Mouse (Mus musculus): ENCODE measurements around the gene Aldh5a1. TPM values are rescaled to one million over a fixed set of nuclear protein-coding genes. Genes with fewer than 3 reads are reported as not detected.
"Not testable (repeated sequence)": the region's sequence is repeated elsewhere in the genome, so short reads cannot be mapped to it uniquely, and the experiment has no call there.

Gene Aldh5a1
- polyA plus RNA-seq (2015; fragmentation: Nextera tagmentation; extraction: Ambion mirVana), result 2.5 and 3.0 TPM in 2 replicates

DNA sequence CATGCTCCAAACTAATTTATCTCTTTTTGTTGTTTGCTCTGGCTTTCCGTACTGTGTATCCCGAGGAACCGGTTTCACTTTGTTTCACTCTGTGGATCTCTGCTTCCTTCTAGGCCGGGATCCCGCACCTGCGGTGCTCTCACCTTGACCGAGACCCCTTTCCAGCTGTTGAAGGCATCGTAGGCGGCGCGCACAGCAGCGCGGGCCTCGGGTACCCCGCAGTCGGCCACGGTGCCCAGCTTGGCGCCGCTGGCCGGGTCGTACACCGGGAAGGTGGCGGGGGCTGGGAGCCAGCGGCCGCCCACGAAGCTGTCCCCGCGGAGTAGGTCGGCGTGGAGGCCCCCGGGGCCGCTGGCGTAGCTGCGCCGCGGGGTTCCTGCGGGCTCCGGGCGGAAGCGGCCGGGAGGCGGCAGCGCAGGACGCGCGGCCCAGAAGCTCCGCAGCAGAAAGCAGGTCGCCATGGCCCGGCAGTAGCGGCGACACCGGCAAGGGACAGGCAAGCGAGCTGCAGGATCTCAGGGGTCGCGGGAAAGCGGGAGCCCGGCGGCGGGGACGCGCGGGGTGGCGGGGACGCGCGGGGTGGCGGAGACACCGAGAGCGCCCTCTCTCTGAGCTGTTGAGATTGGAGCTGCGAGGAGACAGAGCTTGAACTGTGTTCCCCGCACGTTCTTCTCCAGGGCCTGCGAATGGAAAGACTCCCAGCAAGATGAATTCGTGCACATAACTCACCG, at the start of gene Aldh5a1:
Aldh5a1 (minus strand) TSS at position 554 of the 731 bp plus-strand sequence.
- WGBS (ENCODE audit: insufficient replicate concordance), result 1% methylated on average over 74 of the region's 75 CpGs
- peak within 1 kb of the TSS; percentile 72 for H3K9ac ChIP-seq
- peaks cover 25% of the 10 kb centered on the region for H3K4me1 ChIP-seq (replicated peaks)
- H3K36me3 ChIP-seq, result no peaks in the 10 kb centered on the region
- ATAC-seq (ENCODE audit: low read depth) (peak; percentile 51; the same call in 1 of the 2 replicates), DNase-seq (peak; percentile 11)
- peak within 1 kb of the TSS; percentile 70 for H3K4me3 ChIP-seq (replicated peaks)
- H3K27ac ChIP-seq, result no peak within 1 kb of the TSS
- H3K4me2 ChIP-seq, result peak within 1 kb of the TSS; percentile 77
- H3K27me3 ChIP-seq, result peaks cover 47% of the 10 kb centered on the region
- H3K9me3 ChIP-seq (replicated peaks), result no peaks in the 10 kb centered on the region

DNA sequence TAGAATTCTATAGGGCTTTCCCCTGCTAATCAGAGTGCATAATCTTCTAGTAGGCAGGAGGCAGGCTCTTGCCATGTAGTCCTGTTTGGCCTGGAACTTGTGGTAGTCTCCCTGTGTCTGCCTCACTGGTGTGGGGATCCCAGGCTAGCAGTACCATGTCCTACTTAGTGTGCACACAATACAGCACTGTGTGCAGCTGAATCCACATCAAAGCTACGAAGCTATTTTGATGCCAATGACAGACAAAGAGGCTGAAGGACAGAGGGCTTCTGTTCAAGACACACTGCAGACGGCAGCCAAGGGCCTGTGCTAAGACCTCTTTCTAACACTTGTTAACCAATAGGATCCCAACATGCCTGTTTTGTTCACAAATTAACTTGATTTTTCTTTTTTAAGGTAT, 48.0 kb upstream of the Aldh5a1 start:
- H3K4me2 ChIP-seq, result no peak overlapping the region
- no peak overlapping the region for H3K27ac ChIP-seq
- H3K4me3 ChIP-seq (replicated peaks), result no peak overlapping the region
- no peaks in the 10 kb centered on the region for H3K4me1 ChIP-seq (replicated peaks)
- H3K9ac ChIP-seq, result no peak overlapping the region
- H3K9me3 ChIP-seq (replicated peaks), result no peaks in the 10 kb centered on the region
- H3K27me3 ChIP-seq, result no peaks in the 10 kb centered on the region
- WGBS (ENCODE audit: insufficient replicate concordance), result 72% methylated on average over 2 of the region's 2 CpGs
- DNase-seq (no peak), ATAC-seq (ENCODE audit: low read depth) (no peak)
- H3K36me3 ChIP-seq, result peaks cover 11% of the 10 kb centered on the region

- Histone ChIP-seq H3K27me3 (no peaks in the 10 kb centered on the region), H3K27ac (no peak overlapping the region)
- WGBS (ENCODE audit: insufficient replicate concordance), result 68% methylated on average over 6 of the region's 6 CpGs
These were observed 43.6 kb upstream of the Aldh5a1 start for GRCm38 (mm10) chr13:24981031-24981430.

GRCm38 (mm10) chr13:24977820-24978342, 40.4 kb upstream of the Aldh5a1 start:
- H3K27ac ChIP-seq, result no peak overlapping the region
- DNase-seq, result peak; percentile 2

More at GRCm38 (mm10) chr13:24981031-24981430, 43.6 kb upstream of the Aldh5a1 start:
- no peak overlapping the region for H3K9ac ChIP-seq
- no peak overlapping the region for H3K4me2 ChIP-seq
- no peaks in the 10 kb centered on the region for H3K9me3 ChIP-seq (replicated peaks)
- DNase-seq, result no peak
- H3K36me3 ChIP-seq, result no peaks in the 10 kb centered on the region
- ATAC-seq (ENCODE audit: low read depth), result no peak
- H3K4me1 ChIP-seq (replicated peaks), result 0 out of 2 replicates have a peak, but pooled peaks cover 6% of the 10 kb centered on the region
- H3K4me3 ChIP-seq (replicated peaks), result no peak overlapping the region

GRCm38 (mm10) chr13:24976384-24976783, 38.9 kb upstream of the Aldh5a1 start:
- no peak overlapping the region for H3K27ac ChIP-seq
- 0 out of 2 replicates have a peak, but pooled peaks cover 6% of the 10 kb centered on the region for H3K4me1 ChIP-seq (replicated peaks)
- no peak overlapping the region for H3K9ac ChIP-seq
- 61% methylated on average over 4 of the region's 4 CpGs for WGBS (ENCODE audit: insufficient replicate concordance)
- DNase-seq (no peak), ATAC-seq (ENCODE audit: low read depth) (no peak)
- no peak overlapping the region for H3K4me2 ChIP-seq
- no peak overlapping the region for H3K4me3 ChIP-seq (replicated peaks)
- H3K36me3 ChIP-seq, result no peaks in the 10 kb centered on the region; the same call in 1 of the 2 replicates
- no peaks in the 10 kb centered on the region for H3K27me3 ChIP-seq
- H3K9me3 ChIP-seq (replicated peaks), result no peaks in the 10 kb centered on the region

More at GRCm38 (mm10) chr13:24977820-24978342, 40.4 kb upstream of the Aldh5a1 start:
- ATAC-seq (ENCODE audit: low read depth), result peak; percentile 85
- H3K4me1 ChIP-seq (replicated peaks), result 0 out of 2 replicates have a peak, but pooled peaks cover 6% of the 10 kb centered on the region
- H3K4me2 ChIP-seq, result no peak overlapping the region
- H3K9me3 ChIP-seq (replicated peaks), result no peaks in the 10 kb centered on the region
- no peak overlapping the region for H3K9ac ChIP-seq
- H3K36me3 ChIP-seq, result no peaks in the 10 kb centered on the region; the same call in 1 of the 2 replicates
- WGBS (ENCODE audit: insufficient replicate concordance), result 60% methylated on average over 5 of the region's 5 CpGs
- no peaks in the 10 kb centered on the region for H3K27me3 ChIP-seq
- no peak overlapping the region for H3K4me3 ChIP-seq (replicated peaks)

- not testable (repeated sequence) for H3K4me1 ChIP-seq (replicated peaks); H3K27ac ChIP-seq; H3K9ac ChIP-seq; H3K9me3 ChIP-seq (replicated peaks); H3K4me2 ChIP-seq; H3K27me3 ChIP-seq; H3K36me3 ChIP-seq; ATAC-seq (ENCODE audit: low read depth); H3K4me3 ChIP-seq (replicated peaks); DNase-seq
- 69% methylated on average over 3 of the region's 3 CpGs for WGBS (ENCODE audit: insufficient replicate concordance)
These were observed 34.3 kb upstream of the Aldh5a1 start for GRCm38 (mm10) chr13:24971776-24972175.

GRCm38 (mm10) chr13:24965846-24966201, 28.4 kb upstream of the Aldh5a1 start:
- Histone ChIP-seq H3K4me1 (replicated peaks) (peaks cover 19% of the 10 kb centered on the region), H3K27ac (no peak overlapping the region), H3K27me3 (no peaks in the 10 kb centered on the region), H3K9ac (peak overlapping the region; percentile 49; the same call in 1 of the 2 replicates), H3K4me3 (replicated peaks) (peak overlapping the region; percentile 53), H3K4me2 (peak overlapping the region; percentile 68), H3K9me3 (replicated peaks) (no peaks in the 10 kb centered on the region), H3K36me3 (no peaks in the 10 kb centered on the region)
- DNase-seq (no peak), ATAC-seq (ENCODE audit: low read depth) (no peak)
- WGBS (ENCODE audit: insufficient replicate concordance), result 27% methylated on average over 5 of the region's 5 CpGs

- H3K36me3 ChIP-seq, result no peaks in the 10 kb centered on the region
- peak; percentile 39 for DNase-seq
- no peaks in the 10 kb centered on the region for H3K27me3 ChIP-seq
- H3K27ac ChIP-seq, result no peak overlapping the region
- WGBS (ENCODE audit: insufficient replicate concordance), result 17% methylated on average over 15 of the region's 15 CpGs
- 0 out of 2 replicates have a peak, but pooled peaks have one; percentile 26 for ATAC-seq (ENCODE audit: low read depth)
- H3K9me3 ChIP-seq (replicated peaks), result no peaks in the 10 kb centered on the region
- peak overlapping the region; percentile 68 for H3K4me2 ChIP-seq
- peak overlapping the region; percentile 49; the same call in 1 of the 2 replicates for H3K9ac ChIP-seq
- peak overlapping the region; percentile 53 for H3K4me3 ChIP-seq (replicated peaks)
- H3K4me1 ChIP-seq (replicated peaks), result peaks cover 25% of the 10 kb centered on the region
These were observed 27.8 kb upstream of the Aldh5a1 start for GRCm38 (mm10) chr13:24965130-24965845.

DNA sequence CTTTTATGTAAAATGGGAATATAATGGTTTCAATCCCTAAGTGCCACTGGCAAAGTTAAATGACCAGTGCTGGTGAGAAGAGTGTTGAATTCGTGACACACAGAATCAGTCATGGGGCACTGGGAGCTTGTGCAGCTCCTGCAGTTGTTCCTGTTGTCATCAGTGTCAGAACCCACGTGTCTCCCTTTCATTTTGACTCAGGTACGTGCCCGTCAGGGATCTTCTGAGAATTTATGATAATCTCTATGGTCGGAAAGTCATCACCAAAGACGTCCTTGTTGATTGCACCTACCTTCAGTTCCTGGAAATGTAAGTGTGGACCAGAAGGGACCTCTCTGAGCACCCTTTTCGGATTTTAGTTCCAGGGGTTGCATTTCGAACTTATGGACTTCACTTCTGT, 24.7 kb upstream of the Aldh5a1 start:
- no peak overlapping the region for H3K9ac ChIP-seq
- DNase-seq, result no peak
- H3K36me3 ChIP-seq, result no peaks in the 10 kb centered on the region
- no peak overlapping the region for H3K4me3 ChIP-seq (replicated peaks)
- no peak overlapping the region for H3K27ac ChIP-seq
- H3K27me3 ChIP-seq, result no peaks in the 10 kb centered on the region
- H3K9me3 ChIP-seq (replicated peaks), result no peaks in the 10 kb centered on the region
- H3K4me1 ChIP-seq (replicated peaks), result peaks cover 26% of the 10 kb centered on the region
- WGBS (ENCODE audit: insufficient replicate concordance), result 60% methylated on average over 8 of the region's 8 CpGs
- no peak for ATAC-seq (ENCODE audit: low read depth)
- H3K4me2 ChIP-seq, result no peak overlapping the region

DNA sequence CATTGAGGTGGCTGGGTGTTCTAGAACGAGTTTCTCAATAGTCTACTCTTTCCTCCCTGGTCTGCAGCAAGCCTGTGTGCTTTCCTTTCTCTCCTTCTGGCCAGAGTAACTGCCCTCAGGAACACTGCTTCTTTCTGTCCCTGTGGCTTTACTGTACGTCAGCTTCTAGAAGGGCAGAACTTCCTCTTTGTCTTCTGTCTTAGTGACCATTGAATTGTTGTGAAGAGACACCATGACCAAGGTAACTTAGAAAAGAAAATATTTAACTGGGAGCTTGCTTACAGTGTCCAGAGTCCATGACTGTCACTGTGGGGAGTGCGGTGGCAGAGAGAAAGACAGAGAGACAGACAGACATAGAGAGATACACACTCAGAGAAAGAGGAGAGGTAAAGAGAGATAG, 22.6 kb upstream of the Aldh5a1 start:
- Histone ChIP-seq H3K27ac (peak overlapping the region; percentile 45; the same call in 1 of the 2 replicates), H3K9me3 (replicated peaks) (no peaks in the 10 kb centered on the region), H3K27me3 (peaks cover 5% of the 10 kb centered on the region; the same call in 1 of the 2 replicates), H3K4me2 (no peak overlapping the region), H3K36me3 (no peaks in the 10 kb centered on the region), H3K9ac (no peak overlapping the region), H3K4me3 (replicated peaks) (no peak overlapping the region), H3K4me1 (replicated peaks) (peaks cover 15% of the 10 kb centered on the region)
- no peak for DNase-seq
- 50% methylated on average over 3 of the region's 3 CpGs for WGBS (ENCODE audit: insufficient replicate concordance)
- 0 out of 2 replicates have a peak, but pooled peaks have one; percentile 47 for ATAC-seq (ENCODE audit: low read depth)

DNA sequence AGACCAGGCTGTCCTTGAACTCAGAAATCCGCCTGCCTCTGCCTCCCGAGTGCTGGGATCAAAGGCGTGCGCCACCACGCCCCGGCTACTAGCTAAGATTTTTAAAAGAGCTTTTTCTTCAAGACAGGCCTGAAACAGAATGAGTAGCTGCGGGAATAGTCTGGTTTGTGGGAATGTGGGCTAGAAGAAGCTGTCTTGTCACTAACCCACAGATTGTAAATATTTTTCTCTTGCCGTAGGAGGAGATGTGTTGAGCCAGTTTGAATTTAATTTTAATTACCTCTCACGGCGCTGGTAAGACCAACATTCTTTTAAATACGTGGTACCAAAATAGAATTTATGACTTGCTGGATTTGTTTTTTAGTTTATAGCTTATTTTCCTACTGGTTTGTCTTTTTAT, 21.2 kb upstream of the Aldh5a1 start:
- Histone ChIP-seq H3K4me2 (no peak overlapping the region), H3K9ac (no peak overlapping the region), H3K9me3 (replicated peaks) (no peaks in the 10 kb centered on the region), H3K4me3 (replicated peaks) (no peak overlapping the region), H3K27ac (no peak overlapping the region), H3K27me3 (peaks cover 13% of the 10 kb centered on the region; the same call in 1 of the 2 replicates), H3K36me3 (no peaks in the 10 kb centered on the region), H3K4me1 (replicated peaks) (peaks cover 7% of the 10 kb centered on the region; the same call in 1 of the 2 replicates)
- WGBS (ENCODE audit: insufficient replicate concordance), result 74% methylated on average over 11 of the region's 11 CpGs
- DNase-seq, result no peak
- ATAC-seq (ENCODE audit: low read depth), result no peak

Data from liver, embryonic 13.5 days (tissue).